Mouse (Mus musculus) spleen, adult 2 months (tissue): Measurements from ENCODE around the gene Cbx8. TPM values are rescaled to one million over a fixed set of nuclear protein-coding genes. Genes with fewer than 3 reads are reported as not detected.

ENCODE experiments used
- DNase-seq, 2 experiments: peaks; one replicate each; pipeline versions ENCODE4 v3.0.0 to v3.0.0-alpha.2; 2012 to 2021; ENCODE audit warnings: low spot score in 2 of 2, low read depth in 1 of 2
- H3K27ac ChIP-seq: fragments of 200-500 bp; 2 replicates; pipeline ENCODE4 v1.5.1; 2012; ENCODE audit warnings: low read length, inconsistent platforms; ENCODE audit not compliant: insufficient read depth
- H3K27me3 ChIP-seq: fragments of 200-500 bp; 2 replicates; pipeline ENCODE4 v1.6.1; 2012; ENCODE audit warnings: mild to moderate bottlenecking, moderate library complexity, low read length, inconsistent platforms; ENCODE audit not compliant: control insufficient read depth, insufficient read depth
- H3K36me3 ChIP-seq: fragments of 200-500 bp; 2 replicates; pipeline ENCODE4 v1.6.1; 2012; ENCODE audit warnings: mild to moderate bottlenecking, low read length, inconsistent platforms; ENCODE audit not compliant: control insufficient read depth, insufficient read depth
- H3K4me1 ChIP-seq: fragments of 200-500 bp; 2 replicates; pipeline ENCODE4 v1.6.1; 2011; ENCODE audit warnings: inconsistent platforms; ENCODE audit not compliant: control insufficient read depth, insufficient read depth, insufficient read length
- H3K4me3 ChIP-seq: fragments of 200-500 bp; 2 replicates; pipeline ENCODE4 v1.5.1; 2011; ENCODE audit warnings: mild to moderate bottlenecking, inconsistent platforms; ENCODE audit not compliant: insufficient read depth, insufficient read length; ENCODE audit errors: extremely low read depth
- CTCF ChIP-seq: fragments of 200-500 bp; IDR thresholded peaks from 2 replicates; pipeline ENCODE4 v1.5.1; 2011; ENCODE audit warnings: mild to moderate bottlenecking, inconsistent platforms; ENCODE audit not compliant: insufficient read depth, insufficient read length, insufficient replicate concordance; ENCODE audit errors: extremely low read depth
- POLR2A ChIP-seq: fragments of 200-500 bp; IDR thresholded peaks from 2 replicates; pipeline ENCODE4 v1.6.1; 2011; ENCODE audit warnings: low read depth, low read length, inconsistent platforms
- WGBS: fragments of 180-500 bp; shearing (Covaris S2); methylation state at CpG from one replicate; pipeline ENCODE4 v1.1.7; 2018; 5-methylcytosine and 5-hydroxymethylcytosine counted together
- polyA plus RNA-seq: library from polyadenylated mRNA; depleted of rRNA; stranded (reverse); fragments of >200 nt; gene quantifications from 2 replicates; pipeline ENCODE4 v1.2.3, GENCODE M21; 2012

Gene Cbx8
- polyA plus RNA-seq, 1 experiment = 4.5 TPM

GRCm38 (mm10) chr11:119007461-119008456 is 33.0 kb downstream of the Cbx8 start:
- TF ChIP-seq POLR2A = no peak
- TF ChIP-seq CTCF = no peak
- no peak for DNase-seq

DNA sequence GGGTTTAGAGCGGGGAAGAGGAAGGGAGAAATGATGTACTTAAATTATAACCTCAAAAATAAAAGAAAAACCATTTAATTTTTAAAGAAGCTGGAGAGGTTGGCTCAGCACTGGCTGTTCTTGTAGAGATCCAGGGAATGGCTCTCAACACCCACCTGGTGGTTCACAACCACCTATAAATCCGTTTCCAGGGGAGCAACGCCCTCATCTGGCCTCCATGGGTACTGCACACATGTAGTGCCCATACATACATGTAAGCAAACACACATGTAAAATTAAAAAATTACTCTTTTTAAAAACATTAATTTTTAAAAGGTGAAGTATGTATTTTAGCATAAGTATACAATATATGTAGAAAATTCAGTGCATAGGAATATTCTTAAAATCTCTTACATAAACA is 34.3 kb downstream of the Cbx8 start:
- WGBS = 42% methylated on average over 3 of the region's 3 CpGs
- Histone ChIP-seq H3K4me1 (no peaks in the 10 kb centered on the region; the same call in 1 of the 2 replicates), H3K4me3 (no peak overlapping the region)

More at GRCm38 (mm10) chr11:119007461-119008456, 33.0 kb downstream of the Cbx8 start:
- H3K4me3 ChIP-seq = no peak overlapping the region
- H3K27ac ChIP-seq = no peak overlapping the region
- 72% methylated on average over 21 of the region's 21 CpGs for WGBS
- no peaks in the 10 kb centered on the region for H3K36me3 ChIP-seq
- H3K27me3 ChIP-seq = no peaks in the 10 kb centered on the region
- no peaks in the 10 kb centered on the region; the same call in 1 of the 2 replicates for H3K4me1 ChIP-seq

GRCm38 (mm10) chr11:119005547-119006275 is 35.1 kb downstream of the Cbx8 start:
- Histone ChIP-seq H3K27me3 (no peaks in the 10 kb centered on the region), H3K36me3 (no peaks in the 10 kb centered on the region), H3K27ac (no peak overlapping the region), H3K4me1 (no peaks in the 10 kb centered on the region; the same call in 1 of the 2 replicates), H3K4me3 (no peak overlapping the region)
- DNase-seq = no peak
- WGBS = 6% methylated on average over 10 of the region's 10 CpGs
- TF ChIP-seq POLR2A (no peak), CTCF (no peak)

More for the DNA sequence above, 34.3 kb downstream of the Cbx8 start:
- TF ChIP-seq POLR2A (no peak), CTCF (no peak)
- H3K27ac ChIP-seq = no peak overlapping the region
- no peaks in the 10 kb centered on the region for H3K36me3 ChIP-seq
- no peak for DNase-seq
- H3K27me3 ChIP-seq = no peaks in the 10 kb centered on the region

- no peak overlapping the region for H3K27ac ChIP-seq
- no peak for DNase-seq
- WGBS = 76% methylated on average over 4 of the region's 4 CpGs
Observed at GRCm38 (mm10) chr11:119001493-119002128, 39.2 kb downstream of the Cbx8 start.

GRCm38 (mm10) chr11:119000877-119001276 is 39.9 kb downstream of the Cbx8 start:
- DNase-seq = no peak
- no peaks in the 10 kb centered on the region for H3K36me3 ChIP-seq
- TF ChIP-seq POLR2A = no peak
- TF ChIP-seq CTCF = no peak
- no peaks in the 10 kb centered on the region; the same call in 1 of the 2 replicates for H3K27me3 ChIP-seq
- H3K27ac ChIP-seq = no peak overlapping the region
- no peak overlapping the region for H3K4me3 ChIP-seq
- 71% methylated on average over 2 of the region's 2 CpGs for WGBS
- H3K4me1 ChIP-seq = no peaks in the 10 kb centered on the region; the same call in 1 of the 2 replicates

More at GRCm38 (mm10) chr11:119001493-119002128, 39.2 kb downstream of the Cbx8 start:
- TF ChIP-seq POLR2A (no peak), CTCF (no peak)
- H3K4me1 ChIP-seq = no peaks in the 10 kb centered on the region; the same call in 1 of the 2 replicates
- H3K4me3 ChIP-seq = no peak overlapping the region
- no peaks in the 10 kb centered on the region; the same call in 1 of the 2 replicates for H3K27me3 ChIP-seq
- no peaks in the 10 kb centered on the region for H3K36me3 ChIP-seq

GRCm38 (mm10) chr11:118999361-118999804 is 41.4 kb downstream of the Cbx8 start:
- no peak for DNase-seq
- 11% methylated on average over 26 of the region's 26 CpGs for WGBS
- Histone ChIP-seq H3K36me3 (no peaks in the 10 kb centered on the region), H3K27ac (no peak overlapping the region), H3K27me3 (no peaks in the 10 kb centered on the region; the same call in 1 of the 2 replicates), H3K4me1 (no peaks in the 10 kb centered on the region), H3K4me3 (no peak overlapping the region)
- TF ChIP-seq POLR2A = no peak
- no peak for TF ChIP-seq CTCF
